Mouse (Mus musculus) hindbrain, embryonic 11.5 days (tissue): ENCODE measurements around the gene Sp2. TPM values are rescaled to one million over a fixed set of nuclear protein-coding genes. Genes with fewer than 3 reads are reported as not detected.
A peak's percentile ranks its signal among the peaks of the same experiment; 100 is the strongest.

Source experiments
- ATAC-seq: fragments of 200-750 bp; cut with Nextera tagmentation; 2 replicates; pipeline ENCODE4 v1.8.0; 2017; ENCODE audit warnings: mild to moderate bottlenecking, moderate TSS enrichment, moderate library complexity; ENCODE audit not compliant: low FRiP score
- DNase-seq: peaks from one replicate; pipeline ENCODE4 v3.0.0-alpha.2; 2015; ENCODE audit warnings: low spot score
- H3K27ac ChIP-seq: fragments of 300-500 bp; sonication (generic); 2 replicates; pipeline ENCODE4 v1.5.1; 2014; ENCODE audit warnings: mild to moderate bottlenecking, low read depth, low read length
- H3K27me3 ChIP-seq: fragments of 300-500 bp; sonication (generic); 2 replicates; pipeline ENCODE4 v1.6.1; 2014; ENCODE audit warnings: mild to moderate bottlenecking, low read length, moderate library complexity, mixed read lengths; ENCODE audit not compliant: control insufficient read depth, insufficient read depth
- H3K36me3 ChIP-seq: fragments of 300-500 bp; sonication (generic); 2 replicates; pipeline ENCODE4 v1.6.1; 2014; ENCODE audit warnings: mild to moderate bottlenecking, low read length, moderate library complexity, mixed read lengths; ENCODE audit not compliant: control insufficient read depth, insufficient read depth
- H3K4me1 ChIP-seq: fragments of 300-500 bp; sonication (generic); replicated peaks from 2 replicates; pipeline ENCODE4 v1.6.1; 2014; ENCODE audit warnings: low read length, mixed read lengths; ENCODE audit not compliant: control insufficient read depth, insufficient read depth
- H3K4me2 ChIP-seq: fragments of 300-500 bp; sonication (generic); replicated peaks from 2 replicates; pipeline ENCODE4 v1.6.1; 2014; ENCODE audit warnings: mild to moderate bottlenecking, low read depth, low read length
- H3K4me3 ChIP-seq: fragments of 300-500 bp; sonication (generic); 2 replicates; pipeline ENCODE4 v1.5.1; 2014; ENCODE audit warnings: low read depth, low read length
- H3K9ac ChIP-seq: fragments of 300-500 bp; sonication (generic); 2 replicates; pipeline ENCODE4 v1.6.1; 2014; ENCODE audit warnings: low read depth, low read length
- H3K9me3 ChIP-seq: fragments of 300-500 bp; sonication (generic); 2 replicates; pipeline ENCODE4 v1.6.1; 2016; ENCODE audit warnings: low read length; ENCODE audit not compliant: control insufficient read depth
- WGBS: fragments of 180-500 bp; shearing (Covaris S2); extraction: QIAGEN DNeasy Blood & Tissue Kit; methylation state at CpG from one replicate; pipeline ENCODE4 v1.1.7; 2014; 5-methylcytosine and 5-hydroxymethylcytosine counted together
- polyA plus RNA-seq: library from polyadenylated mRNA; unstranded; fragments of >200 nt; fragmentation: Nextera tagmentation; extraction: Ambion mirVana; gene quantifications from 2 replicates; pipeline ENCODE4 v1.2.1, GENCODE M21; 2014

The Sp2 gene
- polyA plus RNA-seq, 1 experiment from 2014 or later: 17.8 TPM

GRCm38 (mm10) chr11:96931327-96932062 is 51.3 kb downstream of the Sp2 start:
- 69% methylated on average over 8 of the region's 8 CpGs for WGBS
- no peaks in the 10 kb centered on the region for H3K36me3 ChIP-seq
- no peak overlapping the region for H3K4me3 ChIP-seq
- no peaks in the 10 kb centered on the region for H3K9me3 ChIP-seq
- no peak overlapping the region for H3K4me2 ChIP-seq
- no peak for DNase-seq
- H3K27me3 ChIP-seq: peaks cover 9% of the 10 kb centered on the region; the same call in 1 of the 2 replicates
- H3K27ac ChIP-seq: no peak overlapping the region
- ATAC-seq: no peak
- no peak overlapping the region for H3K9ac ChIP-seq
- no peaks in the 10 kb centered on the region for H3K4me1 ChIP-seq

GRCm38 (mm10) chr11:96929766-96930331 is 52.9 kb downstream of the Sp2 start:
- no peaks in the 10 kb centered on the region for H3K9me3 ChIP-seq
- H3K9ac ChIP-seq: no peak overlapping the region
- no peak overlapping the region for H3K27ac ChIP-seq
- H3K27me3 ChIP-seq: peaks cover 9% of the 10 kb centered on the region; the same call in 1 of the 2 replicates
- no peaks in the 10 kb centered on the region for H3K4me1 ChIP-seq
- no peaks in the 10 kb centered on the region for H3K36me3 ChIP-seq
- no peak for ATAC-seq
- DNase-seq: no peak
- 67% methylated on average over 9 of the region's 9 CpGs for WGBS
- no peak overlapping the region for H3K4me2 ChIP-seq
- no peak overlapping the region for H3K4me3 ChIP-seq

GRCm38 (mm10) chr11:96929096-96929765 is 53.5 kb downstream of the Sp2 start:
- Histone ChIP-seq H3K4me1 (no peaks in the 10 kb centered on the region), H3K36me3 (no peaks in the 10 kb centered on the region), H3K9ac (no peak overlapping the region), H3K27me3 (peaks cover 9% of the 10 kb centered on the region; the same call in 1 of the 2 replicates), H3K4me2 (no peak overlapping the region), H3K27ac (no peak overlapping the region), H3K9me3 (no peaks in the 10 kb centered on the region), H3K4me3 (no peak overlapping the region)
- WGBS: 20% methylated on average over 13 of the region's 13 CpGs
- ATAC-seq (no peak), DNase-seq (no peak)

GRCm38 (mm10) chr11:96928691-96929090 is 54.1 kb downstream of the Sp2 start:
- Histone ChIP-seq H3K4me2 (no peak overlapping the region), H3K9me3 (no peaks in the 10 kb centered on the region), H3K4me1 (no peaks in the 10 kb centered on the region), H3K9ac (no peak overlapping the region), H3K27me3 (peaks cover 9% of the 10 kb centered on the region; the same call in 1 of the 2 replicates), H3K27ac (no peak overlapping the region), H3K36me3 (no peaks in the 10 kb centered on the region), H3K4me3 (no peak overlapping the region)
- no peak for ATAC-seq
- DNase-seq: peak; percentile 6
- 6% methylated on average over 5 of the region's 5 CpGs for WGBS

GRCm38 (mm10) chr11:96928088-96928487 is 54.7 kb downstream of the Sp2 start, which contains the start of gene Prr15l:
Prr15l (plus strand) TSS chr11:96928104.
- Histone ChIP-seq H3K4me2 (no peak within 1 kb of the TSS), H3K4me3 (no peak within 1 kb of the TSS), H3K4me1 (no peaks in the 10 kb centered on the region), H3K9me3 (no peaks in the 10 kb centered on the region), H3K27me3 (peaks cover 9% of the 10 kb centered on the region; the same call in 1 of the 2 replicates), H3K27ac (no peak within 1 kb of the TSS), H3K9ac (no peak within 1 kb of the TSS), H3K36me3 (no peaks in the 10 kb centered on the region)
- no peak for ATAC-seq
- 73% methylated on average over 2 of the region's 2 CpGs for WGBS
- no peak for DNase-seq

- DNase-seq (no peak), ATAC-seq (no peak)
- H3K4me3 ChIP-seq: no peak overlapping the region
- no peak overlapping the region for H3K4me2 ChIP-seq
- no peaks in the 10 kb centered on the region for H3K36me3 ChIP-seq
- H3K4me1 ChIP-seq: no peaks in the 10 kb centered on the region
- H3K9me3 ChIP-seq: no peaks in the 10 kb centered on the region
- H3K9ac ChIP-seq: no peak overlapping the region
- no peak overlapping the region for H3K27ac ChIP-seq
- H3K27me3 ChIP-seq: peaks cover 9% of the 10 kb centered on the region; the same call in 1 of the 2 replicates
- WGBS: 82% methylated on average over 5 of the region's 5 CpGs
These were observed 56.2 kb downstream of the Sp2 start for GRCm38 (mm10) chr11:96926587-96926986.

- no peak for ATAC-seq
- WGBS: 87% methylated on average over 12 of the region's 12 CpGs
These were observed 57.1 kb downstream of the Sp2 start for GRCm38 (mm10) chr11:96925469-96926148.

GRCm38 (mm10) chr11:96924861-96925260 is 57.9 kb downstream of the Sp2 start:
- Histone ChIP-seq H3K27me3 (peaks cover 9% of the 10 kb centered on the region; the same call in 1 of the 2 replicates), H3K36me3 (no peaks in the 10 kb centered on the region), H3K27ac (no peak overlapping the region), H3K4me3 (no peak overlapping the region), H3K9ac (no peak overlapping the region), H3K4me2 (no peak overlapping the region), H3K4me1 (no peaks in the 10 kb centered on the region), H3K9me3 (no peaks in the 10 kb centered on the region)
- DNase-seq: no peak
- 83% methylated on average over 11 of the region's 11 CpGs for WGBS
- no peak for ATAC-seq

More at GRCm38 (mm10) chr11:96925469-96926148, 57.1 kb downstream of the Sp2 start:
- no peaks in the 10 kb centered on the region for H3K4me1 ChIP-seq
- no peaks in the 10 kb centered on the region for H3K36me3 ChIP-seq
- peaks cover 9% of the 10 kb centered on the region; the same call in 1 of the 2 replicates for H3K27me3 ChIP-seq
- no peak overlapping the region for H3K9ac ChIP-seq
- H3K4me2 ChIP-seq: no peak overlapping the region
- H3K27ac ChIP-seq: no peak overlapping the region
- no peak for DNase-seq
- no peaks in the 10 kb centered on the region for H3K9me3 ChIP-seq
- no peak overlapping the region for H3K4me3 ChIP-seq
